Mouse (Mus musculus) stomach, postnatal 0 days (tissue): ENCODE results near the gene Prr13.

Experiments
- CTCF ChIP-seq: IDR thresholded peaks from 2 replicates; pipeline ENCODE4 v1.5.1; 2016; ENCODE audit warnings: antibody characterized with exemption, low read depth, mild to moderate bottlenecking, moderate library complexity
- EP300 ChIP-seq: optimal IDR thresholded peaks from 2 replicates; pipeline ENCODE3; 2016; ENCODE audit warnings: antibody characterized with exemption

DNA sequence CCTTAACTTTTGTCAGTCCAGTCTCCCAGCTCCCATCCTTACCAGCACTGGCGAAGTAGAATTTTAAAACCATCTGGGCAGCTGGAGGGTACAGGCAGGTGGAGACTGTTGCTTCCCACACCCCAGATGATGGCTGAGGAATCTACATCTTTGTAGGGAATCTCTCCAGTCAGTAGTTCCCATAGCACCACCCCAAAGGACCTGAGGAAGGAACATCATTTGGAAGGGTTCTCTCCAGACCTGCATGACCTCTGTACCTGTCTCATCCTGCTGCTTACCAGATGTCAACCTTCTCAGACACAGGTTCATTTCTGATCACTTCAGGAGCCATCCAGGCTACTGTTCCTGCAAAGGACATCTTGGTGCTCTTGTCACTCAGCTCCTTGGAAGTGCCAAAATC lies 44.6 kb downstream of the Prr13 start, which contains the start of gene Gm10337:
- TF ChIP-seq CTCF, result no peak
- no peak for TF ChIP-seq EP300
